Mouse (Mus musculus): Measurements from ENCODE around the gene Erbin. TPM values are rescaled to one million over a fixed set of nuclear protein-coding genes. Genes with fewer than 3 reads are reported as not detected.

The Erbin gene
- polyA plus RNA-seq, 1 experiment: 87.0 TPM

- TF ChIP-seq POLR2A (IDR thresholded peaks at IDR 0.05; ENCODE audit: borderline replicate concordance, low read depth, low read length) (no peak), CTCF (IDR thresholded peaks at IDR 0.05; ENCODE audit: low read depth, low read length) (no peak)
- no peak overlapping the region for H3K27ac ChIP-seq (ENCODE audit: insufficient read depth, low read depth, low read length)
- no peak overlapping the region for H3K4me3 ChIP-seq (ENCODE audit: insufficient read depth, low read length)
- peaks cover 3% of the 10 kb centered on the region; the same call in 1 of the 2 replicates for H3K4me1 ChIP-seq (ENCODE audit: control insufficient read depth, insufficient read depth, low read length)
Measured at GRCm38 (mm10) chr13:103951393-103951792, 31.1 kb upstream of the Erbin start.

DNA sequence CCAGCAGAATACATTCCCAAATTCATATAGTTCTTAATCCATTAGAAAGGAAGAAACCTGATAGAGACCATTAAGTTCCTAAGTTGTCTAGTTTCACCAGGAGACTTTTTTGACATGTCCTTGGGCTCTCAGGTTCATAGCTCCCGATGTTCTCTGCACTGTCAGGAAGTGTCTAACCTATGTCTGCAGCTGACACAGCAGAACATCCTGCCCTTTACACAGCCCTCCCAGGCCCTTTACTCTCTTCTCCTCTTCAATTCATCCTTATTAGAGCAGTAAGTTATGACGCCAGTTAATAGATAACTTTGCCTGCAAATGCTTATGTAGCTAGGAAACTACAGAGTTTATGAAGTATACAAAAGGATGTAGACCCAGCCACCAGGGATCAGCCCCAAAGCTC, 20.5 kb upstream of the Erbin start:
- no peak overlapping the region for H3K4me3 ChIP-seq (ENCODE audit: insufficient read depth, low read length)
- H3K4me1 ChIP-seq (ENCODE audit: control insufficient read depth, insufficient read depth, low read length): no peaks in the 10 kb centered on the region
- no peak overlapping the region for H3K27ac ChIP-seq (ENCODE audit: insufficient read depth, low read depth, low read length)
- TF ChIP-seq POLR2A (IDR thresholded peaks at IDR 0.05; ENCODE audit: borderline replicate concordance, low read depth, low read length) (no peak), CTCF (IDR thresholded peaks at IDR 0.05; ENCODE audit: low read depth, low read length) (no peak)

- peaks cover 44% of the 10 kb centered on the region for H3K4me1 ChIP-seq (ENCODE audit: control insufficient read depth, insufficient read depth, low read length)
Measured at GRCm38 (mm10) chr13:103924586-103924985, 4.3 kb upstream of the Erbin start.

GRCm38 (mm10) chr13:103923402-103924065, 3.2 kb upstream of the Erbin start:
- TF ChIP-seq CTCF (IDR thresholded peaks at IDR 0.05; ENCODE audit: low read depth, low read length) (no peak), POLR2A (IDR thresholded peaks at IDR 0.05; ENCODE audit: borderline replicate concordance, low read depth, low read length) (no peak)
- Histone ChIP-seq H3K4me3 (ENCODE audit: insufficient read depth, low read length) (no peak overlapping the region), H3K27ac (ENCODE audit: insufficient read depth, low read depth, low read length) (peak overlapping the region; percentile 86), H3K4me1 (ENCODE audit: control insufficient read depth, insufficient read depth, low read length) (peaks cover 44% of the 10 kb centered on the region)

More at GRCm38 (mm10) chr13:103924586-103924985, 4.3 kb upstream of the Erbin start:
- no peak for TF ChIP-seq POLR2A (IDR thresholded peaks at IDR 0.05; ENCODE audit: borderline replicate concordance, low read depth, low read length)
- TF ChIP-seq CTCF (IDR thresholded peaks at IDR 0.05; ENCODE audit: low read depth, low read length): no peak
- Histone ChIP-seq H3K4me3 (ENCODE audit: insufficient read depth, low read length) (no peak overlapping the region), H3K27ac (ENCODE audit: insufficient read depth, low read depth, low read length) (no peak overlapping the region)

GRCm38 (mm10) chr13:103921831-103922380, 1.6 kb upstream of the Erbin start:
- Histone ChIP-seq H3K4me3 (ENCODE audit: insufficient read depth, low read length) (peak overlapping the region; percentile 88), H3K4me1 (ENCODE audit: control insufficient read depth, insufficient read depth, low read length) (peaks cover 38% of the 10 kb centered on the region), H3K27ac (ENCODE audit: insufficient read depth, low read depth, low read length) (peak overlapping the region; percentile 70; the same call in 1 of the 2 replicates)
- TF ChIP-seq POLR2A (IDR thresholded peaks at IDR 0.05; ENCODE audit: borderline replicate concordance, low read depth, low read length): no peak
- TF ChIP-seq CTCF (IDR thresholded peaks at IDR 0.05; ENCODE audit: low read depth, low read length): no peak

- Histone ChIP-seq H3K4me1 (ENCODE audit: control insufficient read depth, insufficient read depth, low read length) (peaks cover 38% of the 10 kb centered on the region), H3K27ac (ENCODE audit: insufficient read depth, low read depth, low read length) (peak overlapping the region; percentile 99), H3K4me3 (ENCODE audit: insufficient read depth, low read length) (peak overlapping the region; percentile 88)
- TF ChIP-seq CTCF (IDR thresholded peaks at IDR 0.05; ENCODE audit: low read depth, low read length) (no peak), POLR2A (IDR thresholded peaks at IDR 0.05; ENCODE audit: borderline replicate concordance, low read depth, low read length) (no peak)
Measured at GRCm38 (mm10) chr13:103920933-103921830, 868 bp upstream of the Erbin start.

GRCm38 (mm10) chr13:103919956-103920260, 406 bp downstream of the Erbin start:
- H3K4me3 ChIP-seq (ENCODE audit: insufficient read depth, low read length): peak overlapping the region; percentile 88
- H3K4me1 ChIP-seq (ENCODE audit: control insufficient read depth, insufficient read depth, low read length): peaks cover 33% of the 10 kb centered on the region
- TF ChIP-seq CTCF (IDR thresholded peaks at IDR 0.05; ENCODE audit: low read depth, low read length) (no peak), POLR2A (IDR thresholded peaks at IDR 0.05; ENCODE audit: borderline replicate concordance, low read depth, low read length) (no peak)
- H3K27ac ChIP-seq (ENCODE audit: insufficient read depth, low read depth, low read length): peak overlapping the region; percentile 99

DNA sequence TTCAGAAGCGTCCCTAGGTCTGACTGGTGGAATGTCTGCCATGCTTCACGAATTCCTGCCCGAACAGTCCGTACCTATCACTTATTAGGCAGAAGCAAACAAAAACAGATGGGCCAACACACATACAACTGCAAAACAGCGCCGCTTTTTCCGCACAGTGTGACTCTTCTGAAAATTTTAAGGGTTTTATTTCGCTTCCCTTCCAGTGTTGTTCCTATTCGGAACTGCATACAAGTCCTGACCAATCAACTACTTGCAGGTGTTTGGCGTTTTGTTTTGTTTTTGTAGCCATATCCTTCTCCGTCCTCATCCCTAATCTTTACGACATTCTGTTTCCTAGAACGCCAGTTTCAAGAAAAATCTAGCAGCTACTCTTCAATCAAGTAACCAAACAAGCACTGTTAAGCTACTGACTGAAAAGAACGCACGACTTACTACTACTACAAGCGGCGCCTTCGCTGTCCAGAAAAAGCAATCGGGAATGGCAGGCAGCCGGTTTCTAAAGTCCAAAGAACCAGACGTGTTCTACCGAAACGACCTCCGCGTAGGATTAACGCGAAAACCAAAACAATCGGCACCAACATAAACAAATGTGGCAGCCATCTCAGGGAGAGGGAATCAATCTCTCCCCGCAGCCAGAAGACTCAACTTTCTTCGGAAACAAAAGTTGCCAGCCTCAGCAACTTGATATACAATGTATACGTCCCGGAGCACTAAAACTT, 919 bp downstream of the Erbin start:
- peaks cover 29% of the 10 kb centered on the region for H3K4me1 ChIP-seq (ENCODE audit: control insufficient read depth, insufficient read depth, low read length)

GRCm38 (mm10) chr13:103918432-103918831, 1.9 kb downstream of the Erbin start:
- Histone ChIP-seq H3K4me1 (ENCODE audit: control insufficient read depth, insufficient read depth, low read length) (peaks cover 23% of the 10 kb centered on the region), H3K4me3 (ENCODE audit: insufficient read depth, low read length) (peak overlapping the region; percentile 23), H3K27ac (ENCODE audit: insufficient read depth, low read depth, low read length) (peak overlapping the region; percentile 6; the same call in 1 of the 2 replicates)
- TF ChIP-seq CTCF (IDR thresholded peaks at IDR 0.05; ENCODE audit: low read depth, low read length) (no peak), POLR2A (IDR thresholded peaks at IDR 0.05; ENCODE audit: borderline replicate concordance, low read depth, low read length) (no peak)

More for the DNA sequence above, 919 bp downstream of the Erbin start:
- peak overlapping the region; percentile 88 for H3K4me3 ChIP-seq (ENCODE audit: insufficient read depth, low read length)
- TF ChIP-seq CTCF (IDR thresholded peaks at IDR 0.05; ENCODE audit: low read depth, low read length): no peak
- no peak for TF ChIP-seq POLR2A (IDR thresholded peaks at IDR 0.05; ENCODE audit: borderline replicate concordance, low read depth, low read length)
- H3K27ac ChIP-seq (ENCODE audit: insufficient read depth, low read depth, low read length): peak overlapping the region; percentile 99
